Mouse (Mus musculus) T-helper 2 cell (primary cell): Measurements from ENCODE around the gene Ankrd40.

ENCODE experiments used
- in situ Hi-C: fragments of 300-600 bp; cut with MboI, MseI; formaldehyde crosslinking; loops from one replicate; pipeline ENCODE4 v1.15.1; 2025; ENCODE audit warnings: high pct_unique_total_duplicates

Ankrd40 gene

DNA sequence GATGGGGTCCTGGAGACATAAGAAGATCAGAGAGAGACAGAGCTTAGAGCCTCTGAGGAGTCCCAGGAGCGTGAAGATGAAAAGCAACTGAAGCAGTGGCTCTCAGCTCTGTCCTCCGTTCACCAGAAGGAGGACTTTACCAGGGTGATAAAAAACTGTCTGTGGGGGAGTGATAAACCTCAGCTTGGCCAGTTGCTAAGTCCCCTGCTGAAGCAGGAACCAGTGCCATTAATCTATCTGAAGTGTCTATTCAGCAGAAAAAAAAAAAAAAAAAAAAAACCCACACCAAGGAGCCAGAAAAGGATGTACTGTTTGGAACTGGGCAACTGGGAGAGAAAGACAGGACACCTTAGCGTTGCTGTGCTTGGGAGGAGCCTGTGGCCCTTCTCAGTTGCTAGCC lies 23.3 kb downstream of the Ankrd40 start:
- in situ Hi-C loops = loop anchor here (10.0 kb wide), 1 partner anchor 404 kb away; no protein-coding TSS in a partner anchor

DNA sequence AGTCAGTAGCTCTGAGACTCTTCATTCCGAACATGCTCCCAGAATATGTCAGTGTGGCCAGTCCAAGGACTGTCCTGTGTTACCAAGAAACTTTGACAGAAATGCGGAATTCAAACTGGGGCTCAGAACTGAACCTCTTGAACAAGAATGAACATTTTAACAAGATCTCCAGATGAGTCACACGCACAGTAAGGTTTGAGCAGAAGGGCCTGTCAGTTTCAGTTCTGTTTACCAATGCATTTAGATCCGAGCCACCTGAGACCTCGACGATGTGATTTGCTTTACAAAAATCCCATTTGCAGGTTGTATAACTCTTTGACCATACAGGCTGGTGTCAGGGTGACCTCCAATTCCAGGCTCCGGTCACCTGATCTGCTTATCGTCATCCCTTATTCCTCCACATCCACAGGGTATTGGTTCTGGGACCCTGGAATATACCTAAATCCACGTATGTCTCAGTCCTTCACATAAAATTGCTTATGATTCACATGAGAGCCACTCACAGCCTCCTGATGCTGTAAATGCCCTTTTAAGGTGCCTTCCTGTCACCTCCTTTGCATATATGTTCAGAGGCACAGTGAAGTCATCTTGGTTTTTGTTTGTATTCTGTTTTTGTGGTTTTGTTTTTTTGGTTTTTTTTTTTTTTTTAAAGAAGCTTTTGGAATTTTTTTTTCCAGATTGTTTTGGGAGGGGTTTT lies 27.9 kb downstream of the Ankrd40 start:
- in situ Hi-C loops = loop anchor here (10.0 kb wide), 1 partner anchor 399 kb away; no protein-coding TSS in a partner anchor

DNA sequence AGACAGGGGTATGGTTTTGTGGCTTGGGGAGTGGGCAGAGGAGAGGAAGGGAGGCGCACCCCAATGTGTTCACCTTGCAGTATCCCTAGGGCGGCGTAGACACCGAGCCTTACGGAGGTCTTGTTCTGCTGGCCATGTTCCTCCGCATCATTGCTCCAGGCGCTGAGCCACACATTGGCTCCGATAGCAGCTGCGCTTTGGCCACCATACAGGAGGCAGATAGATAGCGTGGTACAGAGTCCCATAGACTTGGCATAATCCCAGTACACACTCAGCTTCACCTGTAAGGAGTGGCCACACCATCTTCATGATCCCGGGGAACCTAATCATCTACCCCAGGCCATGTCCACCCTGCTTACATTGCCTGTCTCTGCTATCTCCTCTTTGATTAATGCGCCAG lies 31.4 kb downstream of the Ankrd40 start:
- in situ Hi-C loops = loop anchor here (10.0 kb wide), 1 partner anchor 396 kb away; no protein-coding TSS in a partner anchor

DNA sequence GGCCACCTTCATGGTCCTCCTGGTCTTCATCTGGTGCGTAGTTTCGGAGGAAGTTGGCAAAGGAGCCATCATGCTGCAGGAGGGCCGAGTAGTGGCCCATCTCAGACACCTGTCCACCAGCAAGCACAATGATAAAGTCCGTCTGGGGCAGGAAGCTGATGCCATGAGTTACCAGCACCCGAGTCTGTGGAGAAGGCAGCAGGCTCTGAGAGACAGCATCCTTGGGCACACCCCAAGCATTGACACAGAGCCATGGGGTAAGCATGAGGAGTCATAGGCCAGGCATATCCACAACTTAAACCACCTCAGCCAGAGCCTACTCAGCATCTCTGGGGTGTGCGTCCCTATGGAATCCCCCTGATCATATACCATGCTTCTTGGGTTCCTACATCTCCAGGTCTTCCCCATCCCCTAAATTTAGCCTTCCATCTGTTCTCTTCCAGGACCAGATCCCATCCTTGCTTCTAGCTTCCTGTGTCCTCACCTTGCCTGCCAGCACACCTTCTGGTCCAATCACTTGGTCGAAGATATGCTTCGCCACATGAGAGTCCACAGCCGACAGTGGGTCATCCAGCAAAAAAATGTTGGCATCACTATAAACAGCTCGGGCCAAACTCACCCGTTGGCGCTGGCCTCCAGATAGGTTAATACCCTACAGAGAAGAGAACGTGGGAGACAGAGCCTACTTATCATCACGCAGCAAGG lies 33.5 kb downstream of the Ankrd40 start:
- in situ Hi-C loops = no loop called here

DNA sequence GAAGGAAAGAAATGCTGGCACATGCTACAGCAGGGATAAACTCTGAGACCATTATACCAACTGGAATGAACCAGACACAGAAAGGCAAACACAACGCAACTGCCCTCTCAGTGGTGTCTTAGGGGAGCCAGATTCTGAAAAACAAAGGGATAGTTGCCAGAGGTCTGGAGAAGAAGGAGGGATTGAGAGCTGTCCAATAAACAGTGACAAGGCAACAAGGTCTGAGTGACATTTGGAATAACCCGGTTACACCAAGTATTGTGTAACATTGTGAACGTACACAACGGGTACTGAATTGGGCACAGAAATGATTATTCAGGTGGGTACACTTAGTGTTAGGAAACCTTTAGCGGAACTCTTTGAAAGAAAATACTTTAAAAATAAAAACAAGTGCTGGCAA lies 34.3 kb downstream of the Ankrd40 start:
- in situ Hi-C loops = no loop called here

DNA sequence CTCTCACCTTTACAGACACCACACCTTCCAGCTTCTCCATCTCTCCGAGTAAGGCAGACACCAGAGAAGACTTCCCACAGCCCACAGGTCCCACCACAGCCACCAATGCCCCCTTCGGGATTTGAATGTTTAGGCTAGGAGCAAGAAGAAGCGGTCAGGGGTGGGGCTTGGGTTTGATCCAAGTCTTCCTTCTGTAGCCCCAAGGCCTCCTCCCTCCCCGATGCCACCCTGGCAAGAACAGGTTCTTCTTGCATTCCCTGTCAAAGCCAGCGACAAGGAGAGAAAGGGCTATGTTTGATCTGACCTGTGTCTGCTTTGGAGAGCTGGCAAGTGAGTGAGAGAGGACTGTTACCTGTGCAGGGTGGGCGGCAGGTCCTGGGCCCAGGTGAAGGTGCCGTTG lies 35.9 kb downstream of the Ankrd40 start:
- in situ Hi-C loops = no loop called here

DNA sequence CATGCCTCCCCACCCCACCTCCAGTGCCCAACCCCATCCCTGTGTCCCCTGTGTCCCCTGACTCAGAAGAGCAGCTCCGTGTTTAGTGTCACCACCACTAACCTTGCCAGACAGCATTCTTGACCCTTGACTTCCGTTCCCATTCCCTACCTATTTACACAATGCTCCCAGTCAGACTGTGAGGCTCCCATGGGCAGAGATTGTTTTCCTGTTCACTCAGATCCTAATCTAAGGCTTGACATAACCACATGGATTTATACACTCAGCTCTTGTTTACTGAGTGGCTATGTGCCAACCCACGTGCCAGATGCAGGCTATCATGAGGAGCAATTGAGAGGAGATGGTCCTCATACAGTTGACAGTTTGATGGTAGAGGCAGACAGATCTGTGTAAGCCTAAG lies 37.5 kb downstream of the Ankrd40 start:
- in situ Hi-C loops = no loop called here

DNA sequence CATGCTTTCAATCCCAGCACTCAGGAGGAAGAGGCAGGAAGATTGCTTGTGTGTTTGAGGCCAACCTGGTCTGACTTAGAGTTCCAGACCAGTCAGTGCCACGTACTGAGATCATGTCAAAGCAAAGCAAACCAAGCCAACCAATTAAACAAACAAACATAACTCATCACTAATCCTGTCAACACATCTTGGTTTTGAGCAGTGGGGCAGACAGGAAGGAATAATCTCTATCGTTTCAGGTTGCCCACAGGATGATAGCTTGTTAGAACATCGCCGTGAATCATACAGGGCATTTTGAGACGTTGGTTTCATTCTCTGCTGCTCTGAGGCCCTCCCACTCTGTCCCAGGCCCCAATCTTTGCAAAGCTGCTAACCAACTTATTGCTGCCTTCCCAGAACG lies 42.2 kb downstream of the Ankrd40 start:
- in situ Hi-C loops = no loop called here

DNA sequence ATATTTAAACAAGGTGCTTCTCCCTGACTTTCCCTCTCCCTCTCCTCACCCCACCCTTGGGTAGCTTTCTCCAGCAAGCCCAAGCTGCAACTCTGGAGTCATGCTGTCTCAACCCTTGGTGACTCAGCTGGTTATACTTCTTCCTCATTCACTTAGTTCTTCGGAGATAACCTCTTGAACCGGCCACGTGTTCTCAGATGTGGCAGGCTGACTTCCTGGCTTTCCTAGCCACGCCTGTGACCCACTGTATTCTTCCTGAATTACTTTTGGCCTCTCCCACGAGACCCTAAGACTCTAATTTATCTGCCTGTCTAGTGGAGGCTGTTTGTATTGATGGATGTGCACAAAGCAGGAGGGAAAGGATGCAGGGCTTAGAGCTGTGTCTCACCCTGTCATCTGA lies 43.0 kb downstream of the Ankrd40 start:
- in situ Hi-C loops = no loop called here

DNA sequence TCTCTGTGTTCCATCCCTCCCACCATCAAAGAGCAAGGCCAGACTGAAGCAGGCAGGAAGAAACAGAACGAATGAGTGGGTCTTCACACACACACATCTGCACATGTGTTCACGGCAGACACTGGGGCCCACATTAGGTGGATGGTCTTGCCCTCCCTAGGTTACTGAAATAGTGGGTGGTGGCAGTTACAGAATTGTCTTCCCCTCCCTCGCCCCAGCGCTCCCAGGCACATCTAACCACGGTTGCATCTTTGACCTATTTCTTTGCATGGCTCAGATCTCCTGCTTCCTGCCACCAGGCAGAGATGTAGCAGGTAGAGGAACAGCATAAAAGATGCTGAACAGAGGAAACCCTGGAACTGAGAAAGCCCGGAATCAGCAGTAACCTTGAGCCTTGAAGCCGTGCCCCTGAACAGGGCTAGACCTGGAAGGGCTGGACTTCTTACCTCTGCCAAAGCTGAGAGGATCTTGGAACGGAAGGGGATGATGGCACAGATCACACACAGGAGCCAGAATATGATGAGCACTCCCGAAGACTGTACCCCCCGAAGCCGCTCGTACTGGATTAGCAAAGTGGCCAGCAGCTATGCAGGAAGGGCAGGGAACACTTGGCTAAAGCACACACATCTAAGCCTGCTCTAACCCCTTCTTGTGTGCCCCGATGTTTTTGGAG lies 46.6 kb downstream of the Ankrd40 start:
- in situ Hi-C loops = no loop called here

DNA sequence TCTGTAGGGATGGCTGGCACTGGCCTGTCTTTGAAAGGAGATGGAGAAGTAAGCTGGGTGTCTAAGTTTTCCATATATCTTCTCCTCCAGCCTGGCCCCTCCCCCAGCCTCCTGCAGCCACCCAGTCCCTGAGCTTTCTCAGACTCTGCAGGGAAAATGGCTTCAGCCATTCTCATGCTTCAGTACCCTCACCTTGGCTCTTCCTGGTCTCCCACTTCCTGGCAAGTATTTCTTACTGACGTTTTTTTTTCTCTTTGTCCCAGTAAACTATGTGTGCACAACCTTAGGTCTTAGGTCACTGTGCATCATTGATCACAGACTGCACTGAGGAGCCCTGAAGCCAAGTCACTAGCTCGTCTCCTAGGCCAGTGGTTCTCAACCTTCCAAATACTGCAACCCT lies 51.3 kb downstream of the Ankrd40 start:
- in situ Hi-C loops = no loop called here

DNA sequence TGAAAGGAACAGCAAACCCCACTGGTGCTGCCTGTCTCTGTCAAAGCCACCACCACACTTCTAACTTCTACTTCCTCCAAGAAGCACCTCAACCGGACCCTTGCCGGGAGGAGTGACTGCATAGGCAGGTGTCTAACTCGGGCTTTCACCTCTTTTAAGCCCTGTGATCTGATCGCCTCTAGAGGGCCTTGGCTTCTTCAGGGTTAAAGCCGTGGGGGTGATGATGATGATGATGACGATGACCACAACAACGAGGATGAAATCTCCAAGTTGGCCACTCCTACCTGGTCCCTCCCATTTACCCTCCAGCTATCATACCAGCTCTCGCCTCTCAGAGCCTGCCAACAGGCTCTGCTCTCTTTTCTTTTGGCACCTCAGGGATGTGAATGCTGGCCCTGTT lies 51.9 kb downstream of the Ankrd40 start:
- in situ Hi-C loops = no loop called here

DNA sequence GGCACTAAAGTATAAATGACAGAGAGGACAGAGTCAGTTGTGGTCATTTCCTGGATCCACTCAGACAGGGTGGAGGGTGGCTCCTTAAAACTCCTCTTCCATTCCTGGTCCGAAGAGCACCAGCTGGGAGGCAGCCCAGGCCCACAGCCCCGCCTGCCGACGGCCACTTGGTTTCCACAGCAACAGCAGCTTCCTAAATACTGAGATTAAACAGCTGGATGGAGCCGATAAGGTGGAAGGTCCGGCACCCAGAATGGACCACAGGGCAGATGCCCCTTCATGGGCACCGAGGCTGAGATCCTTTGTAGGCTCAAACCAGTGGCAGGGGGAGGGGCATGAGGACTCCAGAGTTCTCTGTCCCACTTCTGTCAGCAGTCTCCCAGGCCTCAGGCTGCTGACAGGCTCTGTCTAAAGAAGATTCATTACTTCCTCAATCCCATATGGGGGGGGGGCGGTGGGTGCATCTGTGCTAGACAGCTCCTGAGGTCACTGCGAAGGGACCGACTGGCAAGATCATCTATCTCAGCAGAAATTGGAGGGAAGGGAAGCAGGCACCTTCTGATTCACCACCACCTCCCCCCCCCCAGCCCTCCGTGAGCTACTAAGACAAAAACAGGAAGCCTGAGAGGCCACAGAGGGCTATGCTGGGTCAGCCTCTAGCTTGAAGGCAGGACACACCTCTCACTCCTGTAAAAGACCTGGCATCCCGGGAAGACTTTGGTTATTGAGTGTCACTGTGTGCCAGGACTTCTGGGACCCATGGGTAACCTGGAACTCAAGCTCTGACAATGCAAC lies 58.4 kb downstream of the Ankrd40 start:
- in situ Hi-C loops = loop anchor here (5.0 kb wide), 1 partner anchor 39 kb away; no protein-coding TSS in a partner anchor

DNA sequence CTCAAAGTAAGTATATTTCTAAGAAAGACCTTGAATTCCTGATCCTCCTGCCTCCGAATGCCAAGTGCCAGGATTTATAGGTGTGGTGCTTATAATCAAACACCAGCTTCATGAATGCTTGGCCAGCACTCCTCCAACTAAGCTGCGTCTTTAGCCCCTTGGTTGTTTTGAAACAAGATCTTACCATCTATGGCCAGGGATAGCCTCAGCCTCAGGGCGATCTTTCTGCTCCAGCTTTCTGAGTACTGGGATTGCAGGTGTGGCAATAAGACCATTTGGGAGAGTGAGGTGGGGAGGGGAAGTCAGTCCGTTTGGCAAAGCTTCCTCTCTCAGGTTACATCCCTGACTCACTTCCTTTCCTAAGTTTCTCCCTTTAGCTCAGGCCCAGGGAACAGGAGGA lies 60.0 kb downstream of the Ankrd40 start:
- in situ Hi-C loops = loop anchor here (5.0 kb wide), 1 partner anchor 40 kb away; no protein-coding TSS in a partner anchor

DNA sequence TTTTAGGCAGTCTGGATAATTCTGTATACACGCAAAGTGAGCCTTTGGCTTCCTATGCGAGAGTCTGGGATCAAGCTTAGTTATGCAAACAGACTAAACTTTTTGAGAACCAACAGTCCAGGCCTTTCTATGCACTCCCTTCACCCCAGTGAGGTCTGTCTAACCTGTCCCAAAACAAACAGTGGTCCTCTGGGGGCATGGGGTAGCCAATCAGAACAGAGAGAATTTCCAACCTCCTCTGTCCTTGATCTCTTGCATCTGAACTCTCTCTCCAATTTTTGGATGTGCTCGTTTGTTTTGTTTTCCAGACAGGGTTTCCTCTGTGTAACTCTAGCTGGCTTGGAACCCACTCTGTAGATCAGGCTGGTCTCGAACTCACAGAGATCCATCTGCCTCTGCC lies 61.2 kb downstream of the Ankrd40 start:
- in situ Hi-C loops = loop anchor here (5.0 kb wide), 1 partner anchor 42 kb away; no protein-coding TSS in a partner anchor

DNA sequence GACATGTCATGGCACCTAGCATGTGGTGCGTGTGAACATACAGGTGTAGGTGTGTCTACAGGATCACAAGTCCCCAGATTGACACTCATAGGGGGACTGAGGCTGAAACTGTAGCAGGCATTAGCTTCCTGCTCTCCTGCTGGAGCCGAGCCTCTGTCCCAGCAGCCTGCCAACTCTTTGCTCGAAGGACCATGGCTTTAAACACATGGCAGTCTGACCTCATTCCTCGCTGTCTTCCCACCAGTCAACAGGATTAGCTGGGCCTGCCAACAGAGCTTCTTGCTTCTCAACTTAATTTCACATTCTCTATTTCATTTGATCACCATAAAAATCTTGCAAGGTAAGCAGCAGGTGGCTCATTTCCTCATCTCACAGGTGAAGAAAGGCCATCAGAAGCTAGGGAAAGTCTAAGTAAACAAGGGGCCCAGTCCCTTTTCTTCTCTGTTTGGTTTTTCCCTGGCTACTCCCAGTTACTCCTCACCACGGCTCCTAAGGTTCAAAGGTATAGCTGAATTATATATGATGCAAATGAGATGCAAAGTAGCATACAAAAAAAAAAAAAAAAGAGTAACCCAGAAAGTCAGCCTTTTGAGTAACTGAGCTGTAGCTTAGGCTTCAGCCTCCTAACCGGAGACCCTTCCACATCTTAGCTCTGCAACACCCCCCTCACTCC lies 62.1 kb downstream of the Ankrd40 start:
- in situ Hi-C loops = loop anchor here (5.0 kb wide), 1 partner anchor 43 kb away; no protein-coding TSS in a partner anchor

DNA sequence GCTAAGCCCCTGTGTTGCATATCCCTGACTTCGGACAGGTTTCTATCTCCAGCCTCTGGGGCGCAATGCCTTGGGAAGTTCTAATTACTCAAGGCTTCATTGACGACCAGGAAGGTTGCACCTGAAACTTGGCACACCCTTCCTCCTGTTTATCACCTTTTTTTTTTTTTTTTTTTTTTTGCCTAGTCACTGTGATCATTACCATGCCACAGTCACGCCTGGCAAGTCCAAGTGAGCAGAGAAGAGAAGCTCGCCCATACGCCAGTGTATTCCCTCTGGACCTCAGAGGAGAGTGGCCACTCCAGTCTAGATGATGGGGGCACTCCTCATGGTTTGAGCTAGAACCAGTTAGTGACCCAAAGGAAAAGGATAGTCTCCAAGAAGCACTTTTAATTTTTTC lies 63.0 kb downstream of the Ankrd40 start:
- in situ Hi-C loops = no loop called here
